Mouse (Mus musculus): ENCODE measurements around the gene Dlx1.

DNA sequence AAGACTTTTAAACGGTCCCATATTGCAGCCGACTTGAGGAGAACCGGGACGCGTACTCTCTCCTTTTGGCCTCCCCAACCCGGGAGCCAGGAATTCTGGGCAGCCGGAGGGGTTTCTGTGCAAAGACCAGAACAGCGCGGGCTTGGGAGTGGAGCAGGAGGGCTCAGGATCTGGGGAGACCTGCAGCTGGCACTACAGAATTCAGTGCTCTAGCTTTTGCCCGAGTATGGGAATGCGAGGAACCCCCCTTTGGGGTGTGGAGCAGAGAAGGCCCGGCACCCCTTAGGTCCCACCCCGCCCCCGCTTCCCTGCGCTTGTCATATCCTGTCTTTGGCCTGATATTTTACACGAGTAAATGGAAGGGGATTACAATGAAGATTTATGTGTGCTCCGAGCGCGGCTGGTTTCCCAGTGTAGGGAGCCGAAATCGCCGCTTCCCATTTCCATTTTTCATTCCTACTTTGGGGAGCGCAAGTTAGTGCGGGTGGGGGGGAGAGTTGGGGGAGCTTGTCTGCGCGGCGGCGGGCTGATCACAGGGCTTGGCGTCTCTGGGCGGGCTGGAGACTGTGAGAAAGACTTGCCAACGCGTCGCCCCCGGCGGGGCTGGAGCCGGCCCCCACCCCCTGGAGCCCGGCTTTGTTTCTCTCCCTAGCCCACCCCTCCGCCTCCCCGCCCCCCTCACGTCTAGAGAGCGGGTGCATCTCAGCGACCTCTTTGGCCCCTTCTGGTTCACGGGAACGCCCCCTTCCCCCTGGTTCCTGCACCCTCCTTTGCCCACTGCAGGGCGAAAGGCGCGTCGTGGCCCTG lies 12.9 kb downstream of the Dlx1 start:
- TF ChIP-seq POLR2A (IDR thresholded peaks at IDR 0.05; ENCODE audit: low read depth, low read length) (no peak), CTCF (IDR thresholded peaks at IDR 0.05; ENCODE audit: extremely low read depth, insufficient read depth, insufficient read length, insufficient replicate concordance) (no peak)

Measured in spleen, adult 2 months (tissue).